Mouse (Mus musculus) myocyte (in vitro differentiated cells): ENCODE data around the gene Ano5. TPM values are rescaled to one million over a fixed set of nuclear protein-coding genes. Genes with fewer than 3 reads are reported as not detected.

Experiments
- H3K27me3 ChIP-seq: one replicate; pipeline ENCODE4 v1.6.1; 2011; ENCODE audit not compliant: control insufficient read depth, insufficient read depth, insufficient read length
- H3K36me3 ChIP-seq: one replicate; pipeline ENCODE4 v1.6.1; 2011; ENCODE audit not compliant: control insufficient read depth, insufficient read depth
- H3K4me2 ChIP-seq: one replicate; pipeline ENCODE4 v1.6.1; 2011; ENCODE audit warnings: low read depth, control low read depth
- H3K4me3 ChIP-seq: one replicate; pipeline ENCODE4 v1.5.1; 2011; ENCODE audit warnings: mild to moderate bottlenecking, control low read depth, moderate library complexity
- H3K79me2 ChIP-seq: one replicate; pipeline ENCODE4 v1.6.1; 2011; ENCODE audit not compliant: control insufficient read depth, insufficient read depth
- H3ac ChIP-seq: one replicate; pipeline ENCODE4 v1.6.1; 2011; ENCODE audit not compliant: control insufficient read depth, insufficient read length
- CEBPB ChIP-seq: IDR thresholded peaks from 2 replicates; pipeline ENCODE4 v1.6.1; 2011; ENCODE audit warnings: mild to moderate bottlenecking, moderate library complexity; ENCODE audit not compliant: poor library complexity, insufficient read depth, severe bottlenecking
- E2F4 ChIP-seq: IDR thresholded peaks from one replicate; pipeline ENCODE4 v1.6.1; 2011; ENCODE audit warnings: mild to moderate bottlenecking, control low read depth, moderate library complexity; ENCODE audit not compliant: insufficient read depth
- MAX ChIP-seq: IDR thresholded peaks from one replicate; pipeline ENCODE4 v1.6.1; 2011; ENCODE audit warnings: low read depth, mild to moderate bottlenecking, control low read depth
- MYOD1 ChIP-seq, 3 experiments: IDR thresholded peaks; one replicate each; pipeline ENCODE4 v1.6.1; 2011; ENCODE audit warnings: control low read depth in 2 of 3, low read depth in 2 of 3, mild to moderate bottlenecking in 2 of 3, moderate library complexity in 1 of 3; ENCODE audit not compliant: insufficient read length in 2 of 3, control insufficient read depth in 1 of 3
- MYOG ChIP-seq, 3 experiments: IDR thresholded peaks; one replicate each; pipeline ENCODE4 v1.6.1; 2011; ENCODE audit warnings: control low read depth in 2 of 3, low read depth in 2 of 3, mild to moderate bottlenecking in 2 of 3; ENCODE audit not compliant: insufficient read length in 2 of 3, control insufficient read depth in 1 of 3, insufficient read depth in 1 of 3
- POLR2A ChIP-seq: IDR thresholded peaks from one replicate; pipeline ENCODE4 v1.6.1; 2011; ENCODE audit warnings: low read depth, mild to moderate bottlenecking, control low read depth, moderate library complexity; ENCODE audit not compliant: insufficient read length
- POLR2AphosphoS2 ChIP-seq: IDR thresholded peaks from one replicate; pipeline ENCODE4 v1.6.1; 2011; ENCODE audit warnings: low read depth, control low read depth; ENCODE audit not compliant: insufficient read length
- REST ChIP-seq: IDR thresholded peaks from one replicate; pipeline ENCODE4 v1.6.1; 2011; ENCODE audit warnings: mild to moderate bottlenecking, control low read depth, moderate library complexity; ENCODE audit not compliant: insufficient read depth, insufficient read length
- SRF ChIP-seq: IDR thresholded peaks from one replicate; pipeline ENCODE4 v1.6.1; 2011; ENCODE audit warnings: low read depth; ENCODE audit not compliant: control insufficient read depth, insufficient read length
- TCF12 ChIP-seq: IDR thresholded peaks from one replicate; pipeline ENCODE4 v1.6.1; 2011; ENCODE audit warnings: mild to moderate bottlenecking, control low read depth; ENCODE audit not compliant: poor library complexity, insufficient read depth, severe bottlenecking
- TCF3 ChIP-seq: IDR thresholded peaks from one replicate; pipeline ENCODE4 v1.6.1; 2011; ENCODE audit warnings: low read depth, control low read depth; ENCODE audit not compliant: insufficient read length
- USF1 ChIP-seq: IDR thresholded peaks from one replicate; pipeline ENCODE4 v1.6.1; 2011; ENCODE audit warnings: low read depth, mild to moderate bottlenecking, control low read depth, moderate library complexity
- polyA plus RNA-seq: library from polyadenylated mRNA; unstranded; fragments of >200 nt; fragmentation: generic; extraction: Trizol; gene quantifications from one replicate; pipeline ENCODE4 v1.2.1, GENCODE M21; 2012; ENCODE audit warnings: missing spikeins

The Ano5 gene
- 3.1 TPM for polyA plus RNA-seq

DNA sequence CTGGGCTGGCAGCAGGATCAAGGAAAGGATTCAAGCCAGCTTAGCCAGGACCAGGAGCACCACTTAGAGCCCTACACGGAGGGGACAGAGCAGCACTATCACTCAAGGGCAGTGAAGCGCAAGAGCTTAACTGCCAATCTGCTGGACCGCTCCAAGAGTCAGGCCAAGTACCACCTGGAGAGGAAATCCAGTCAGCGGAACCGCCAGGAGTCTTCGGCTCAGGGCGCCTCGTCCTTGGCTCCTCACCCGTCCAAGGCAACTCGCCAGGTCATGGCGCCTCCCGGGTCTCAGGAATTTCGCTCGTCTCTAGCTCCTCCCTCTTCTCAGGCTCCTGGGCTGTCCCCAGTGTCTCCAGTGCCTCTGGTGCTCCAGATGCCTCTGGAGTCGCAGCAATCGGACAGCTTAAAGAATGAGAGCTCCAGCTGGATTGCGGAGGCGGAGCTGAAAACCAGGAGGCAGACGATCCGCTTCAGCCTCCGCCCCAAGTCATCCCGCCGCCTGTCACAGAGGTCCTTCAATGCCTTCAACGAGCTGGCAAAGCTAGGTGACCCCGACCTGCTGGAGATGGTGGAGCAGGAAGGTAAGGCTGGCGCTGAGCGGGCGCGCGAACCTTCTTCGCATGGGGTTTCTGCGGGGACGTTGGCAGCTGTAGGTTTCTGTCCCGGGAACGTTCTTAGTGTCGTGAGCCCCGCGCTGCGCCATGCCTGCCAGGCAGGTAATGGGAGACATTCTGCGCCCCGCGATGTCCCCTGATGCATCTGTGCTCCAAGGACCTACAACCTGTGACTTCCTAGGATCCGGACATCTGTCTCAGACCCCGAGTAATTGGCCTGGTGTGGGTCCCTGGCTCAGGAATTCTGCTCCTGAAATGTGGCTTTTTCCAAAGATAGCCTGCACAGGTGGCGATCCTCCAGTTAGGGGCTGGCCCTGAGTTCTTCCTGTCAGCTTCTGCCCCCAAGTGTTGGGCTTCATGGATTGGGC lies at the start of gene Ano5:
Ano5 (plus strand) TSS at position 359 of the 981 bp plus-strand sequence.
- Histone ChIP-seq H3K79me2 (no peaks in the 10 kb centered on the region), H3K36me3 (no peaks in the 10 kb centered on the region), H3K27me3 (no peaks in the 10 kb centered on the region), H3K4me3 (peak within 1 kb of the TSS; percentile 14), H3ac (no peak within 1 kb of the TSS), H3K4me2 (peak within 1 kb of the TSS; percentile 56)
- TF ChIP-seq MYOG (IDR thresholded peaks at IDR 0.05; ENCODE audit: control insufficient read depth in 1 of 3, insufficient read depth in 1 of 3, insufficient read length in 2 of 3, low read depth in 2 of 3): peak in 1 of 3 experiments; percentile 19
- TF ChIP-seq MYOD1 (IDR thresholded peaks at IDR 0.05; ENCODE audit: control insufficient read depth in 1 of 3, insufficient read length in 2 of 3, low read depth in 2 of 3): peak in 2 of 3 experiments; percentile 1 to 28
- no peak for TF ChIP-seq POLR2A

DNA sequence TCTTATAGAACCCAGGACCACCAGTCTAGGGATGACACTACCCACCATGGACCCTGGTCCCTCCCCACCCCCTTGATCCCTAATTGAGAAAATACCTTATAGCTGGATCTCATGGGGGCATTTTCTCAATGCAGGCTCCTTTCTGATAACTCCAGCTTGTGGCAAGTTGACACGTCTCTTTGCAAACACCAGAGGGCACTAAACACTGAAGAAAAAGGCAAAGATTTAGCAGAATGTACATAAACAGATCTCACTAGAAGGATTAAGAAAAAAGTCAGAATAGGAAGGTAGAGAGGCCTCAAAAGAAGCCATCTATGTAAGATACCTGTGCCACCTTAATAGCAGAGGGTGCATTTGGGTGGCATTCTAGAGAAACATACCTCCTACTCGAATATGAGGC lies 11.4 kb upstream of the Ano5 start:
- Histone ChIP-seq H3K4me2 (no peak overlapping the region), H3K27me3 (no peaks in the 10 kb centered on the region), H3K79me2 (no peaks in the 10 kb centered on the region), H3K36me3 (no peaks in the 10 kb centered on the region), H3ac (no peak overlapping the region), H3K4me3 (no peak overlapping the region)
- TF ChIP-seq REST (no peak), TCF12 (no peak), MYOG (IDR thresholded peaks at IDR 0.05; ENCODE audit: control insufficient read depth in 1 of 3, insufficient read depth in 1 of 3, insufficient read length in 2 of 3, low read depth in 2 of 3) (no peak), MYOD1 (IDR thresholded peaks at IDR 0.05; ENCODE audit: control insufficient read depth in 1 of 3, insufficient read length in 2 of 3, low read depth in 2 of 3) (no peak), SRF (no peak), USF1 (no peak), TCF3 (no peak), POLR2A (no peak)

DNA sequence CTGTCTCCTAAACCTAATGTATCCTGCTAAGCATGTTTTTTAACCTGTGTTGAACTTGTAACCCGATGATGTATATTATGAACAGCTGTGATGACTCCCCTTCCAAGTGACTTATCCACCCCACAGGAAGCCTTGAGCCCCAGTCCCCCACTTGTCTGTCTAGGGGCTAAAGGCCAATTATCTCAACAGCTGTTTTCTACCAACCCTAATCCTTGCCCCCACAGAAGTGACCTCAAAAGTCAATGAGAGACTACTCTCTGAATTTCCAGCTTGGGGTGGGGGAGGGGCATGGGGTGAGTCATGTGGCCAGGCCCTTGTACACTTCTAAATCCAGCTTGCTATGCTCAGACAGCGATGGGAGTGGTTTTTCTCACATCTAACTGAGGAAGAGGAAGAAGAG lies 6.9 kb upstream of the Ano5 start:
- Histone ChIP-seq H3K36me3 (no peaks in the 10 kb centered on the region), H3K27me3 (no peaks in the 10 kb centered on the region), H3K4me2 (peak overlapping the region; percentile 44), H3K4me3 (no peak overlapping the region), H3ac (no peak overlapping the region), H3K79me2 (no peaks in the 10 kb centered on the region)
- TF ChIP-seq CEBPB (no peak), MYOG (IDR thresholded peaks at IDR 0.05; ENCODE audit: control insufficient read depth in 1 of 3, insufficient read depth in 1 of 3, insufficient read length in 2 of 3, low read depth in 2 of 3) (peak in 2 of 3 experiments; percentile 42 to 67), SRF (no peak), MAX (no peak), MYOD1 (IDR thresholded peaks at IDR 0.05; ENCODE audit: control insufficient read depth in 1 of 3, insufficient read length in 2 of 3, low read depth in 2 of 3) (peak; percentile 3 to 82 (median 76)), E2F4 (no peak), TCF3 (no peak), POLR2A (no peak), TCF12 (peak; percentile 95), REST (no peak), POLR2AphosphoS2 (no peak), USF1 (peak; percentile 21)

DNA sequence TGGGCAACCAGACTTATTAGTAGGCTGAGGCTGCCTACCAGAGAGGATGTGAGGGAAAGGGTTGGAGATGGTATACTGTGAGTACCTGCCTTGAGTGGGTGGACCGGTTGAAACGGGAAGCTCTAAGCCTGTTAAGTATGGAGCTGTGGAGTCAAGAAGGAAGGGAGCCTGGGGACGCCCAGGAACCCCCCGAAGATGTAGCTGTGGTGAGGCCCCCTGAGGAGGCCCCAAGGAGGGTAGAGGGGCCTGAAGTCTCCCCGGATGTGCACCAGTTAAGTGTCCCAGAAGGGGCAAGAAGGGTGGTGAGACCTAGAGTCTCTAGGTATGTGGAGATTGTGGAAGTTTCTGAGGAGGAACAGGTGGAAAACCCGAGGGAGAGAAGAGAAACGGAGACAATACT lies 682 bp upstream of the Ano5 start:
- no peak overlapping the region for H3K4me2 ChIP-seq
- no peak overlapping the region for H3ac ChIP-seq
- H3K36me3 ChIP-seq: no peaks in the 10 kb centered on the region

More for the DNA sequence above, 682 bp upstream of the Ano5 start:
- TF ChIP-seq POLR2A (no peak), E2F4 (no peak), CEBPB (no peak), TCF12 (no peak), REST (no peak), SRF (no peak), MAX (no peak), MYOG (IDR thresholded peaks at IDR 0.05; ENCODE audit: control insufficient read depth in 1 of 3, insufficient read depth in 1 of 3, insufficient read length in 2 of 3, low read depth in 2 of 3) (no peak), POLR2AphosphoS2 (no peak), MYOD1 (IDR thresholded peaks at IDR 0.05; ENCODE audit: control insufficient read depth in 1 of 3, insufficient read length in 2 of 3, low read depth in 2 of 3) (no peak), TCF3 (no peak), USF1 (no peak)
- no peaks in the 10 kb centered on the region for H3K27me3 ChIP-seq
- no peaks in the 10 kb centered on the region for H3K79me2 ChIP-seq
- H3K4me3 ChIP-seq: no peak overlapping the region
